Comparison of ENCODE assay signal across 10 mouse cellular contexts in genomic region chr2:35231871-35232270, GRCm38 (mm10). TPM values are rescaled to one million over a fixed set of nuclear protein-coding genes. Genes with fewer than 3 reads are reported as not detected.
DNase-seq lines count a peak whose midpoint lies in the region; ATAC-seq lines count a peak whose summit lies in the region.
"Had no signal": no experiment of that assay in that cellular context is flagged by ENCODE, and none has a peak within 500 bp of the region (broad histone marks: within the 10 kb centered on the region; RNA-seq: fewer than 3 reads in every experiment).

No protein-coding gene starts in this region.

- no peak overlapping the region for H3K9ac ChIP-seq in embryonic facial prominence, embryonic 14.5 days (ENCODE audit: low read depth, low read length)
- H3K9ac ChIP-seq: limb, embryonic 13.5 days had no signal

- no peak for ATAC-seq in embryonic facial prominence, embryonic 14.5 days (ENCODE audit: low read depth)
- no peak for ATAC-seq in erythroblast, adult 5-6 weeks (replicated peaks; ENCODE audit: low FRiP score, poor library complexity, severe bottlenecking)

- no peak overlapping the region for H3K27ac ChIP-seq in embryonic facial prominence, embryonic 14.5 days (replicated peaks; ENCODE audit: low read depth, low read length)
- H3K27ac ChIP-seq in embryonic facial prominence, embryonic 10.5 days (replicated peaks), result no peak overlapping the region
- H3K27ac ChIP-seq: limb, embryonic 13.5 days had no signal

- WGBS in embryonic facial prominence, embryonic 14.5 days, result 52% methylated on average over 2 of the region's 2 CpGs
- 70% methylated on average over 2 of the region's 2 CpGs for WGBS in embryonic facial prominence, embryonic 10.5 days

- H3K4me1 ChIP-seq in embryonic facial prominence, embryonic 14.5 days (ENCODE audit: control insufficient read depth, insufficient read depth, low read length), result peaks cover 23% of the 10 kb centered on the region
- peaks cover 46% of the 10 kb centered on the region for H3K4me1 ChIP-seq in embryonic facial prominence, embryonic 10.5 days

- no peaks in the 10 kb centered on the region for H3K36me3 ChIP-seq in embryonic facial prominence, embryonic 14.5 days (ENCODE audit: control insufficient read depth, insufficient read depth, low read length)
- H3K36me3 ChIP-seq in embryonic facial prominence, embryonic 10.5 days (replicated peaks), result no peaks in the 10 kb centered on the region
- H3K36me3 ChIP-seq: limb, embryonic 13.5 days had no signal

- peak; percentile 30 for DNase-seq in embryonic facial prominence, embryonic 14.5 days (ENCODE audit: low spot score)
- no peak for DNase-seq in embryonic facial prominence, embryonic 10.5 days (ENCODE audit: low spot score)
- peak; percentile 27 for DNase-seq in 3134 (ENCODE audit: extremely low read depth, insufficient read length, low spot score)
- peak; percentile 13 for DNase-seq in gastrocnemius, postnatal 25 days
- DNase-seq in kidney, postnatal 25 days, result peak; percentile 77 to 79
- DNase-seq in thymus, postnatal 14 days, result no peak
- DNase-seq in right cerebral cortex, postnatal 36 days (ENCODE audit: low spot score in 2 of 2), result no peak
- DNase-seq: cerebellum, adult 18-20 months had no signal

- no peaks in the 10 kb centered on the region for H3K9me3 ChIP-seq in embryonic facial prominence, embryonic 14.5 days (ENCODE audit: control insufficient read depth, low read length)
- H3K9me3 ChIP-seq in embryonic facial prominence, embryonic 10.5 days, result no peaks in the 10 kb centered on the region
- H3K9me3 ChIP-seq: limb, embryonic 13.5 days had no signal

- H3K27me3 ChIP-seq in embryonic facial prominence, embryonic 14.5 days (replicated peaks; ENCODE audit: control insufficient read depth, insufficient read depth, low read length), result no peaks in the 10 kb centered on the region
- peaks cover 3% of the 10 kb centered on the region; the same call in 1 of the 2 replicates for H3K27me3 ChIP-seq in embryonic facial prominence, embryonic 10.5 days (replicated peaks; ENCODE audit: low read depth, poor library complexity, severe bottlenecking)

- H3K4me3 ChIP-seq in embryonic facial prominence, embryonic 14.5 days (ENCODE audit: low read depth, low read length), result no peak overlapping the region
- no peak overlapping the region for H3K4me3 ChIP-seq in embryonic facial prominence, embryonic 10.5 days
- H3K4me3 ChIP-seq: limb, embryonic 13.5 days had no signal

- H3K4me2 ChIP-seq in embryonic facial prominence, embryonic 14.5 days (ENCODE audit: low read depth, low read length), result no peak overlapping the region
- H3K4me2 ChIP-seq: limb, embryonic 13.5 days had no signal

RNA-seq across cellular contexts. Expression of gene Gsn, which starts 24.3 kb away (rescaled TPM):
- 359 and 397 TPM in 2 replicates for polyA plus RNA-seq in embryonic facial prominence, embryonic 14.5 days (2014; fragmentation: Nextera tagmentation; extraction: Ambion mirVana)
- 13.6 and 18.9 TPM in 2 replicates for polyA plus RNA-seq in embryonic facial prominence, embryonic 10.5 days (2016; fragmentation: Nextera tagmentation; extraction: Ambion mirVana)
- 100 to 1,000 TPM; 345 to 440 TPM for total RNA-seq in gastrocnemius, postnatal 25 days (2021)
- total RNA-seq in erythroblast, adult 5-6 weeks (2015; ENCODE audit: low replicate concordance), result 15.0 and 16.7 TPM in 2 replicates
- 19.7 and 23.1 TPM in 2 replicates for total RNA-seq in erythroblast, adult 5-6 weeks (2017; ENCODE audit: low replicate concordance)

RNA-seq across cellular contexts. Expression of gene Rab14, which starts 31.0 kb away (rescaled TPM):
- 278 and 298 TPM in 2 replicates for polyA plus RNA-seq in embryonic facial prominence, embryonic 14.5 days (2014; fragmentation: Nextera tagmentation; extraction: Ambion mirVana)
- polyA plus RNA-seq in embryonic facial prominence, embryonic 10.5 days (2016; fragmentation: Nextera tagmentation; extraction: Ambion mirVana), result 239 and 259 TPM in 2 replicates
- 10 to 100 TPM; 79.3 to 81.6 TPM for total RNA-seq in gastrocnemius, postnatal 25 days (2021)
- 58.4 and 62.1 TPM in 2 replicates for total RNA-seq in erythroblast, adult 5-6 weeks (2015; ENCODE audit: low replicate concordance)
- 61.2 and 131 TPM in 2 replicates for total RNA-seq in erythroblast, adult 5-6 weeks (2017; ENCODE audit: low replicate concordance)

Comparison
In these comparisons a context has a peak if more than half of its experiments do, and no peak if none do; other contexts are left out.
1. DNase-seq: peak in embryonic facial prominence, embryonic 14.5 days (single experiment), 3134 (single experiment), gastrocnemius, postnatal 25 days (single experiment) and kidney, postnatal 25 days (2 of 2); none in embryonic facial prominence, embryonic 10.5 days (single experiment), thymus, postnatal 14 days (single experiment) and right cerebral cortex, postnatal 36 days (0 of 2).
2. RNA of gene Gsn, which starts 24.3 kb away (total RNA-seq): 345 to 440 TPM in gastrocnemius, postnatal 25 days; 15.0 to 23.1 TPM in erythroblast, adult 5-6 weeks; every median in the first group is over 10 times any median in the second.